Mouse (Mus musculus): Measurements from ENCODE around the gene Sds.

GRCm38 (mm10) chr5:120481205-120481604 is 4.9 kb downstream of the Sds start:
- no peak for TF ChIP-seq CTCF (IDR thresholded peaks at IDR 0.05; ENCODE audit: low read depth)
- no peak for TF ChIP-seq EP300 (IDR thresholded peaks at IDR 0.05; ENCODE audit: low read depth)
